Mouse (Mus musculus) right cerebral cortex, postnatal 10 days (tissue): ENCODE measurements at regions not wholly inside any gene's neighbourhood (a gene's known extent, or its start where the extent isn't known, plus 50 kb on each side); places are given as distances from the start of the nearest gene placed in this dataset.
"Not testable (repeated sequence)": the region's sequence is repeated elsewhere in the genome, so short reads cannot be mapped to it uniquely, and the experiment has no call there.

ENCODE experiments used
- DNase-seq, 2 experiments: peaks; one replicate each; pipeline ENCODE4 v3.0.0; 2021; ENCODE audit warnings: low spot score in 2 of 2

DNA sequence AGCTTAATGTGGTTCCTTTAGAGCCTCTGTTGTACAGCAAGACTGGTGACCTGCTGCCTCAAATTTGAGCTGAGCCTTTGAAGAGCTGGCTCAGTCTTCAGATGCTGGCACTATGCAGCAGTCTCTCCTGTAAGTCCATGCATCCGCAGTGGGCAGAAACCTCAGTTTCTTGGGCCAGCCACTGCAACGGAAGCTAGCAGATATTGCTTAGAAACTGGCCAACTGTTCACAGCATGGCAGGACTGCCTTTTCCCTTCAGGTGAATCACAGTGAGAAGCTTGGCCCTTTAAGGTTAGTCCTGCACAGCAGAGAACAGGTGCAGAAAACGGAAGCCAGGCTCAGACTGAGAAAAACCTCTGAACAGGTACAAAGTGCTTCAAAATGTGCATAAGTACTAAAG, 1976.8 kb upstream of the G6pd2 start:
- DNase-seq: no peak

DNA sequence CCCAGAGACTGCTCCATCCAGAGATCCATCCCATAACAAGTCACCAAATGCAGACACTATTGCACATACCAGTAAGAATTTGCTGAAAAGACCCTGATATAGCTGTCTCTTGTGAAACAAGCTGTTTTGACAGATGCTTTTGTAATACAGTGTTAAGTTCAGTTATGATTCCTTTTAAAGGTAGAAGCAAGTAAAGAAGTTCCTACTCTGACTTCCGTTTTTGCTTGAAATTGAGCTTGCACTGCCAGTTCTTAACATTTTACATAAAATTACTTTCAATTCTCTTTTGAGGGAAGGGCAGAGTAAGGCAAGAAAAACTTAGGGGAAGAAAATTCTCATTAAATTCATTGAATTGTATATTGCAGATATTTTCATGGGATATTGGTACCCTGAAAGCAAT, 1962.9 kb upstream of the G6pd2 start:
- no peak for DNase-seq

DNA sequence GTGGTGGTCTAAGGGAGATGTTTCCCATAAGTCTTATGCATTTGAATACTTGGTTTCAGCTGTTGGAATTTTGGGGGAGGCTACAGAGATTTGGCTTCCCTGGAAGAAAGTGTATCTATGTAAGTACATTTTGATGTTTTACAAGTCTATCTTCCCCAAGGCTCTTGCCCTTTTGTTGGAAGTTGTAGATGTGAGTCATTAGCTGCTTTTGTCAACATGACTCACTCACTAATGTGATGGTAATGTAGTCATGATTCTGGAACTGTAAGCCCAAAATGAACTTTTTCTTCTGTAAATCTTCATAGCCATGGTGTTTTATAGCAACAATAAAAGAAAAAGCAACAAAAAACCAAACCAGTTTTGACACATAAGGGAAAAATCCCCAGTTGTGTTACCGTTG, 1961.0 kb upstream of the G6pd2 start:
- no peak for DNase-seq

DNA sequence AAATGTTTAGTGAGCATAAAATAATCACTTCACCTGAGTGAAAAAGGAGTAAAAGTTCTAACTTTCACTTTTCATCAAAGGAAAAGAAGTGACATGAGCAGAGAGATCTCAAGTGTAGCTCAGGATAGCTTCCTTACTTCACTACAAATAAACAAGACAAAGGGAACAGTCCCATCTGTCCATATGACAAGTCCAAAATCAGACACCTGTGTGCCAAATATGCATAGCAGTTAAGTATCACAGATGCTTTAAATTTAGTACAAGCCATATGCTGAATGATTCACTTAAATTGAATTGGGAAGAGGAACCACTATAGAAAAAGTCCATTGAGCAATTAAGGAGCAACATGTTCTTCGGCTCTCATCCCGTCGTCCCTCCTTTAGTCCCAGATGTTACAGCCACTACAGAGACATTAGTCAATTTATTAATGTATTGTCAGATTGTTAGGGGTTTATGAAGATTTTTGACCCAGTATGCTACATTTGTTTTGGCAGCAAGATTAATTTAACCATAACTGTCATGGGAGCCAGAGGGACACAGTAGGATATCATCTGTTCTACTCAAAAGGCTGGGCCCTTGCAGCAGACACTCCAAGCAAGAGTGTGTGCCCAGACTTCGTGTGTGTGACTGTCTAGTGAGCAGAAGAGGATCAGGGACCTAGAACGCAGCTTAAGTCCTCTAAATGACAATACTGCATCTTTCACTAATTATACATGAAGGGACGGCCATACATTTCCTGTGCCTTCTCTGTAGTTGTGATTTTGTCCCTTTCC, 1914.5 kb upstream of the G6pd2 start:
- no peak for DNase-seq

DNA sequence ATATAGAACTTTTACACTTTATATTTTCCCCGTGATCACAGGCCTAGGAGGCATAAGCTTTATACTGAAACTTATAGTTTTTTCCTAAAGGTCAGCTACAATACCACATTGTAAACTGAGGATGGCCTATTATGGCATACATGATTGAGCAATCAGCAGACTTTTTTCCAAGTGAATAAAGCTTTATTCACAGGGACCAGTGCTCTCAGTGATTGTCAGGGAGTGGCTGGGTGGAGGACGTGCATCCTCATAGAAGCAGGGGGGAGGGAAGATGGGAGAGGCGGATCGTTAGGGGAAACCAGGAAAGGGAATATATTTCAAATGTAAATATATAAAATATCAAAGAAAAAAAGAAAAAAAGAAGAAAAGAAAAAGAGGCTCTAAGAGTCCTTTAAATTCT, 1886.7 kb upstream of the G6pd2 start:
- no peak for DNase-seq

DNA sequence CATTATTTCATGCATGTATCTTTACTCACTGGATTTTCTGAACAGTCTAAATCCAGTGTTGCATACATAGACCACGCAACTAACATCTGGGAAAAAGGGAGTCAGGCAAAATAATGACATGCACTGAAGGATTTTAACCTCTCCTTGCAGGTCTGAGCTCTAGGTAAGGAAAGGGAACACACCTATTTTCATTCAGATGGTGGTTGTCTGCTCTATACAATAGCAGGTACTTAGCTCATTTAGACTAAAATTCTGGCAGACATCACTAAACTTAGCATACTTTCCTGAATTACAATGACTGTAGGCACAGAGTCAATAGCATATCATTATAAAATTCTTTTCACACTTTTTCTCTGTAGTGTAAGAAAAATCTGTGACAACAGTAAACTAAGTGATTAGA, 1867.8 kb upstream of the G6pd2 start:
- DNase-seq: no peak

DNA sequence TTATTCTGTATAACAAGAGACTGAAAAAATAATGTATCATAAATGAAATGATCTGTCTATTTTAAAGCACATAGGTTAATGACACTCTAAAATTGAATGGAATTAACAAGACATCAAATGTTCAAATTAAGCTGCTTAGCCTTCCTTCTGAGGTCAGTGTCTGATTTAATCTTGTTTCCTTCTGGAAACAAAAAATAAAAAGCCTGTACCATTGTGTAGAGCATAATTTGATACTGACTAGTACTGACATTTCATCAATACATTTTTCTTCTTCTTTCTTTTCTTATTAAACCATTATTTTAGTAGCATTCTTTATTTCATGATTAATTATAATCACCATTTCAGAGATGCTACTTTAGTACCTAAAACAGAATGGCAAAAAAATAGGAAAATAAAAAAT, 1862.9 kb upstream of the G6pd2 start:
- no peak for DNase-seq

DNA sequence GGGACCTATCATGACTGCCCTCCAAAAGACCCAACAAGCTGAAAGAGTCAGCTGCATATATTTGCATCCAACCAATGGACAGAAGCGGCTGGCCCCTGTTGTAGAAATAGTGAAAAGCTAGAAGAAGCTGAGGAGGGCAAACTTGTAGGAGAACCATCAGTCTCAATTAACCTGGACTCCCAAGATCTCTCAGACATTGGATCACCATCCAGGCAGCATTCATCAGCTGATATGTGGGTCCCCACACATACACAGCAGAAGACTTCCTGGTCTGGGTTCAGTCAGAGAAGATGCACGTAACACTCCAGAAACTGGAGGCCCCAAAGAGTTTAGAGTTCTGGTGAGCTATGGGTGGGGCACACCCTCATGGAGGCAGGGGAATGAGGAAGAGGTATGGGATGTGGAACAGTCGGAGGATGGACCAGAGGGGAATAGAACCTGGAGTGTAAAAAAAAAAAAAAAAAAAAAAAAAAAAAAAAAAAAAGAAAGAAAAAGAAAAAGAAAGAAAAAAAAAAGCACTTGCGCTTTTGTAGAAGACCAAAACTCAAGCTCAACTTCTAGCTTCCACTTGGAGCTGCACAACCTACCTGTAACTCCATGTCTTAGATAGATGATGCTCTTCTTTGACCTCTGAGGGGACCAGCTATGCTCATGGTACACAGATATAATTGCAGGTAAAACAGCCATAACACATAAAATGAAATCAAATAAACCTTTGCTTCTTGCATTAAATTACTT, 1860.6 kb upstream of the G6pd2 start:
- no peak for DNase-seq

DNA sequence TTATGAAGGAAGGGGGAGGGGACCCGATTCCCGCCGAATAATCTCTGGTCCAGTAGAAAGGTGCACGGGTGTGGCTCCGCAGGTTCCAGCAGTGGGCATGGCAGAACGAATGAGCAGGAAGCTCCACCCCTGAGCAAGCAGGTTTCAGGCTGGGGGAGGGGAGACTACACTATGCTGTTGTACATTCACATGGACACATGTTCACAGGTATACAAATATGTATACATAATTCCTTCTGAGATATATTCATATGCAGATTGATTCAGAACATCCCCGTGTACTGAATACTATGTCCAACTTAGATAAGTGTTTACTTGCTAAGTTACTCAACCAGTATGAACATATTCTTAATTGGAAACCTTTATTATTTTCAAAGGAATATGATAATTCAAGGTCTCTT, 1852.4 kb upstream of the G6pd2 start:
- DNase-seq: not testable (repeated sequence)

DNA sequence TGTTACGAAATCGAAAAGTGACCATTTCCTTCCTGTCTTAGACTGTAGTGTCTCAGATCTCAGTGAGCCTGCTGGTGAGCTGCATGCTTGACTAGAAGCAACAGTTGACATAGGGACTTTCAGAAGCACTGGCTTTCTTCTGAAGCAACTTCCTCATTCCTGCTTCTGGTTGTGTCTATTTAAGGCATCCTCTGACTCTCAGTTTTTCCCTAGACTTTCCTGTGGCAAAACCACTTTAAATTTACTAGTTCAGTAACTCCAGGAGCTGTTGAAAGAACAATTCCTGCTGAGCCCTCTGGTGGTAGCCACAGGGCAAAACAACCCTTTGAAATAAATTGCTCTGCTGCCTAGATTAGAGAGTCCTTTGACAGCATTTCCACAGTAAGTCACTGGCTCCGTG, 1811.9 kb upstream of the G6pd2 start:
- DNase-seq: peak; percentile 67

DNA sequence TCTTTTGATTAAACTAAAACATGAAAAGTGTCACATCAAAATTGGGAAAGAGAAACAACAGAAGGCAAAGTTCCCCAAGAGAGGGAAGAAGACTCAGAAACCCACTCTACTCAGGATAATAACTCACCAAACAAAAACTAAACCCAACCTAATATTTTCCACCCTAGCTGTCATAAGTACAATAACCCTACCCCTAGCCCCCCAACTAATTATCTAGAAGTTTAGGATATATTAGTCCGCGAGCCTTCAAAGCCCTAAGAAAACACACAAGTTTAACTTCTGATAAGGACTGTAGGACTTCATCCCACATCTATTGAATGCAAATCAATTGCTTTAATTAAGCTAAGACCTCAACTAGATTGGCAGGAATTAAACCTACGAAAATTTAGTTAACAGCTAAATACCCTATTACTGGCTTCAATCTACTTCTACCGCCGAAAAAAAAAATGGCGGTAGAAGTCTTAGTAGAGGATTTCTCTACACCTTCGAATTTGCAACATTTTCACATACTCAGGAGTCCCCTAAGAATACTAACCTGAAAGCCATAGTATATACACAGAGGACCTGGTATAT, 1765.9 kb upstream of the G6pd2 start:
- not testable (repeated sequence) for DNase-seq

DNA sequence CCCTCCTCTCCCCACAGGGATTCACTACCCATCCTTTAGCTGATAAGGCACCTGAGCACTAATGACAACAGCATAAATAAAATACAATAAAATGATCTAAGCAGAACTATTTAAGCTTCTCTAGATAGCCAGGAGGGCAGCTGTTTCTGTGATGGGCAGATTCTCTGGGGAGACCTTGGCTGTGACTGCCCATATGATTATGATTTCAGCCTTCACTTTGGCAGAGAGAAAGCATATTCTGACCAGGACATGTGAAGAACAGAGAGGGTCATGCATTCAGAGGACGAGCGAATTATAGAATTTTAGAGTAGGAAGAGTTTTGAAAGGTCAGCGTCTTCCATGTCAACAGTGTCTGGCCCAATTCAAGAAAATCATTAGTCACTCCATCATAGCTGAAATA, 1759.6 kb upstream of the G6pd2 start:
- DNase-seq: no peak

DNA sequence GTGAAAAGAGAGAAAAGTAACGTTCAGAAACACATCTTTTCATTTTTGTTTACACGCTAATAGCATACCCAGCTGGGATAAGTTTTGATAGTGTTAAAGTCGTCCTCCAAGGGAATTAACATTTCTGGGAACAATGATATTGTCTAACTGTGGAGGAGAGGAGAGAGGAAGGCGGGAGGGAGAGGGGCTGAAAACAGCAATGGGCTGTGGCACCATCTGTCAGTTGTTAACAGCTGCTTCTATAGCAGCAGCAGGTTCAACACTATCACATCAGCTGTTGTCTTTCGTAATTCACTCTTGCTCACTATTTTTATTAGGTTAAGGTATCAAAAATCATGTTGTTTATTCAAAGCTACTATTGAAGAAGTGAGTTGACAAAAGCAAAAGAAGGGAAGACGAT, 1747.4 kb upstream of the G6pd2 start:
- DNase-seq: no peak
